Mouse (Mus musculus): ENCODE measurements around the gene Tomm40.

DNA sequence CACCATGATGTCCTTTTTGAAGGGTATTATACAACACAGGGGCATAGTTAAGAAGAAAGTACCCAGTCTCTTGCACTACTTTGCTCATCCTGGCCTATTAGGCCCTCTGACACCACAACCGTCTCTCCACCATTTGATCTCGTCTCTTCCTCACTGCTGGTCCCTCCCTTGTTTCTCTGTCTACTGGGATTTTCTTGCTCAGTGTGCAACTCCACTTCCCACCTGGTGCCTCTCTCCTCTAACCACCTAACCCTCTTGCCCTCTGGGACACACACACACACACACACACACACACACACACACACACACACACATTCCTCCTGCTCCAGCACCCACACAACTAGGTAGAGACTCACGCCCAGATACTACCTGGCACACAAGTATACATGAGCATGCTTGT lies 36.3 kb downstream of the Tomm40 start:
- TF ChIP-seq FLI1 (IDR thresholded peaks at IDR 0.05; ENCODE audit: low read length) = no peak
- no peak for TF ChIP-seq GATA1 (IDR thresholded peaks at IDR 0.05; ENCODE audit: borderline replicate concordance, low read length)

Data from megakaryocyte, embryonic 14.5 days (primary cell).